Mouse (Mus musculus) G1E (cell line): ENCODE data around the gene Pdzd8. TPM values are rescaled to one million over a fixed set of nuclear protein-coding genes. Genes with fewer than 3 reads are reported as not detected.

ENCODE experiments used
- ATAC-seq: 2 replicates; pipeline ENCODE4 v1.8.0; 2016; ENCODE audit warnings: mild to moderate bottlenecking; ENCODE audit not compliant: insufficient number of reproducible peaks, poor library complexity, low FRiP score, severe bottlenecking; ENCODE audit errors: extremely low read depth
- DNase-seq: peaks from one replicate; pipeline ENCODE4 v3.0.0; 2012; ENCODE audit warnings: low spot score
- H3K27me3 ChIP-seq: 2 replicates; pipeline ENCODE4 v1.6.1; 2012; ENCODE audit warnings: mild to moderate bottlenecking, low read length, inconsistent platforms; ENCODE audit not compliant: insufficient read depth
- H3K36me3 ChIP-seq: replicated peaks from 2 replicates; pipeline ENCODE3; 2012; ENCODE audit warnings: mild to moderate bottlenecking, inconsistent platforms
- H3K4me1 ChIP-seq: 2 replicates; pipeline ENCODE4 v1.6.1; 2012; ENCODE audit warnings: low read depth, low read length, inconsistent platforms, mixed read lengths; ENCODE audit not compliant: insufficient read depth
- H3K4me3 ChIP-seq: 2 replicates; pipeline ENCODE4 v1.5.1; 2012; ENCODE audit warnings: low read depth, mild to moderate bottlenecking, inconsistent platforms, low read length, moderate library complexity, mixed read lengths
- H3K9me3 ChIP-seq: replicated peaks from 2 replicates; pipeline ENCODE4 v1.6.1; 2012; ENCODE audit warnings: inconsistent platforms
- CTCF ChIP-seq: IDR thresholded peaks from 2 replicates; pipeline ENCODE4 v1.5.1; 2012; ENCODE audit warnings: low read depth, low read length, inconsistent platforms, mixed read lengths
- GATA1 ChIP-seq: IDR thresholded peaks from 2 replicates; pipeline ENCODE4 v1.6.1; 2012; ENCODE audit warnings: borderline replicate concordance, low read length, inconsistent platforms, mixed read lengths
- GATA2 ChIP-seq: IDR thresholded peaks from 2 replicates; pipeline ENCODE4 v1.6.1; 2012; ENCODE audit warnings: low read depth, low read length, inconsistent platforms, borderline replicate concordance
- POLR2AphosphoS5 ChIP-seq: IDR thresholded peaks from 2 replicates; pipeline ENCODE4 v1.6.1; 2012; ENCODE audit warnings: low read depth, low read length, inconsistent platforms; ENCODE audit not compliant: insufficient replicate concordance
- TAL1 ChIP-seq: conservative IDR thresholded peaks from 2 replicates; pipeline ENCODE4 v1.6.1; 2012; ENCODE audit warnings: low read depth, low read length, inconsistent platforms, mixed read lengths
- polyA plus RNA-seq: library from polyadenylated mRNA; stranded (reverse); fragments of >175 nt; gene quantifications from 2 replicates; pipeline ENCODE4 v1.2.3, GENCODE M21; 2012
- total RNA-seq, 2 experiments: library from RNA; stranded (forward) in 1 of 2; stranded (reverse) in 1 of 2; fragments of 200-1000 nt in 1 of 2; fragments of >200 nt in 1 of 2; fragmentation: Nextera tagmentation in 1 of 2; gene quantifications; 2 replicates each; pipeline ENCODE4 v1.2.3; 2014 to 2017

Gene Pdzd8
- total and polyA plus RNA-seq, 3 experiments = 15.1 to 81.6 (median 40.0) TPM

DNA sequence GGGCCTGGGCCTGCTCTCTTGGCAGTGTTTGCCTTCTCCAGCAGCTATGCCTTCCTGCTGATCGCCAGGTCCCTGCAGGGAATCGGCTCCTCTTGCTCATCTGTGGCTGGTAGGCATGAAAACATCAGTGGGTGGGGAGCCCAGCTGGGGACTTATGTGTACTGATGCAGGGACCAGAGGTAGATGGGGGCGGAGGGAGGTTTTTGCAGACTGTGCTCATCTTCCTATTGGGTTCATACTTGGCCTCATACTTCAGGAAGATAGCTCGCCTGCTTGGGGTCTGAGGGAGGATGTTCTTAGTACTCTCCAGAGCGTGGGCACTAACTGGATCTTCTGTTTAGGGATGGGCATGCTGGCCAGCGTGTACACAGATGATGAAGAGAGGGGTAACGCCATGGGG lies 72.4 kb downstream of the Pdzd8 start:
- Histone ChIP-seq H3K4me1 (no peaks in the 10 kb centered on the region), H3K9me3 (no peaks in the 10 kb centered on the region), H3K4me3 (no peak overlapping the region), H3K27me3 (0 out of 2 replicates have a peak, but pooled peaks cover 3% of the 10 kb centered on the region), H3K36me3 (peaks cover 3% of the 10 kb centered on the region)
- ATAC-seq = no peak
- TF ChIP-seq TAL1 (no peak), CTCF (no peak), GATA2 (no peak), POLR2AphosphoS5 (no peak), GATA1 (no peak)
- DNase-seq = no peak

DNA sequence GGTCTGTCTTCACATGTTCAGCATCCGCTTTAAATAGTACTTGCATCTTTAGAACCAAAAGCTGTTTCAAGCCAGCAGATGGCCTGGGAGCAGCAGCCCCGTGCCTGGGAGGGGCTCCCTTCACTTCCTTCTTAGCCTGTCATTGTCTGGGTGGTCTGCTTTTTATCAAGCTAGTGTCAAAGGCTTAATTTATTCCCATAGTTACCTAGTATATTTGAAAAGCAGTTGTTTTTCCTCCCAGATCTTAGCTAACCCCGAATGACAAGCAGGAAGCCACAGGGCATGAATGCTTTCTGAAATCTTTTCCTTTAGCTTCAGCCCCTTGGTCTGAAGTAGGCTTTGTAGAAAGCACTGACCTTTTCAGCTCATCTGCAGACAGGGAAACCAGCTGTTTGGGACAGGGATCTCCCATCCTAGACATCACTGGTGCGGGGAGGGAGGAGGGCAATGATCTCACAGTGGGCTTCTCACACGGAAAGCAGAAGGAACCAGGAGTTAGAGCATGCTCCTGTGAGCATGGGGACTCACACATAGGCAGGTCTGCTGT lies 78.1 kb downstream of the Pdzd8 start:
- TF ChIP-seq CTCF (no peak), GATA2 (no peak)
- Histone ChIP-seq H3K36me3 (no peaks in the 10 kb centered on the region), H3K27me3 (peaks cover 7% of the 10 kb centered on the region; the same call in 1 of the 2 replicates), H3K9me3 (no peaks in the 10 kb centered on the region), H3K4me3 (no peak overlapping the region), H3K4me1 (no peaks in the 10 kb centered on the region)
- DNase-seq = no peak
- ATAC-seq = no peak

DNA sequence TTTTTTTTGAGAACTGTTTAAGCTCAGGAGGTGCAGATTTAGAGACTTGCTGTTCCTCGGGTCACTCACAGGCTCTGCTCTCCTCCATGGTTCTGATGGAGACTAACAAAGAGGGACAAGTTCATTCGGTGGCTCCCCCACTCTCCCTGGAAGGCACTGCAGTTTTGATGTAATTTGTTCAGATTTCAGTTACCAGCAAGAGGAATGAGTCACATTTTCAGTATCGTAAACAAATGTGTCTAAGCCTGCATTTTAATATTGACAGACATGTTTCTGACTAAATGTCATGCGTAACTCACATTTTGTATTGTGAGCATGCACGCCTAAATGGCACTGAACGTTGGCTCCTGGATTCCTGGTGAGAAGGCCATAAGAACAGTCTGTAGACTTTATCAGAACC lies 79.7 kb downstream of the Pdzd8 start:
- ATAC-seq (no peak), DNase-seq (no peak)
- no peaks in the 10 kb centered on the region for H3K36me3 ChIP-seq
- H3K9me3 ChIP-seq = no peaks in the 10 kb centered on the region
- H3K4me1 ChIP-seq = peaks cover 5% of the 10 kb centered on the region
- H3K4me3 ChIP-seq = no peak overlapping the region
- H3K27me3 ChIP-seq = peaks cover 13% of the 10 kb centered on the region
- no peak for TF ChIP-seq GATA1
- TF ChIP-seq TAL1 = no peak
- no peak for TF ChIP-seq GATA2
- no peak for TF ChIP-seq POLR2AphosphoS5
- no peak for TF ChIP-seq CTCF

DNA sequence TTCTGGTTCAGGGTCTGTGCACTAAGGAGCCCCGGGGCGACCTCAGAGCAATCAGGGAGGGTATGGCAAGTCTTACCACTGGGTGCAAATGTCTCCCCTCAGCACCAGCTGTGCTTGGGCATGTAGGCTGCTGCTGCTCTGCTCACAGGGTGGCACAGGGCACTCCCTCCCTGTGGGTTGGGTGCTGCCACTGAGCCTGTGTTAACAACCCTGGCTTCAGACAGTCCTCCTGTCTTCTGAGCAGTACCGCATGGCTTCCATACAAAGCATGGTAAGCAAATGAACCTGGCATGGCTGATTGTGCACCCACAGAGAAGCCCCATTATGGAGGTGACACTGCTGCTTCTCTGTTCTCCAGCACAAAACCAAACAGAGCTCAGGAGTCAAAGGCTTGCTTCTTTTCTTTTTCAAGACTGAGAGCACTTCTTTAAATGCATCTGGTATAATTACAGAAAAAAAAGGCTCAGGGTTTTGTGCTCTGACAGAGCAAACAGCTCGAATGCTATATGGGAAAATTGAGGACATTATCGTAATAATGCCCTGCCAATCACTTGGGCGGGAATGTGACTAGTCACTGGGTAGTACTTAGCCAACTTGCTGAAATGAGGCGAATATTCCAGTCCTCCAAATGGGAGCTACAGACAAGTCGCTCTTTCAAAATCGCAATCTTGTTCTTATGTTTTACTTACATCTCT lies 80.6 kb downstream of the Pdzd8 start:
- no peak for TF ChIP-seq GATA2
- TF ChIP-seq TAL1 = no peak
- TF ChIP-seq GATA1 = no peak
- TF ChIP-seq POLR2AphosphoS5 = no peak
- TF ChIP-seq CTCF = no peak
- Histone ChIP-seq H3K9me3 (no peaks in the 10 kb centered on the region), H3K4me1 (peaks cover 13% of the 10 kb centered on the region), H3K27me3 (peaks cover 20% of the 10 kb centered on the region), H3K4me3 (no peak overlapping the region), H3K36me3 (no peaks in the 10 kb centered on the region)
- ATAC-seq (no peak), DNase-seq (no peak)

DNA sequence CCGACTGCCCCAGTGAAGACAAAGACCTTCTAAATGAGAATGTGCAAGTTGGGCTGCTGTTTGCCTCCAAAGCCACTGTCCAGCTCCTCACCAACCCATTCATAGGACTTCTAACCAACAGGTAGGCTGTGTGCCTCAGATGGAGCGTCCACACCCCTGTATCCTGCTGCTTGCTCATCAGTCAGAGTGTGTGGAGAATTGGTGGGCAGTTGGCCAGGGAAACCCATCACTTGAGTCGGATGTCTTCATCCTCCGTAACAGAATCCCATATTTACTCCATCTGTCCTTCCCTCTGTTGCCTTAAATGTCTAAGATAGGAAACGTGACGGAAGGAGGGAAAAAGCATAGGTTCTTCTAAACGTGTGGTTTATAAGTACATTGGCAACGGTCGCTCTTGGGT lies 82.4 kb downstream of the Pdzd8 start:
- no peak for ATAC-seq
- Histone ChIP-seq H3K9me3 (no peaks in the 10 kb centered on the region), H3K27me3 (peaks cover 18% of the 10 kb centered on the region), H3K4me1 (peaks cover 13% of the 10 kb centered on the region), H3K4me3 (no peak overlapping the region), H3K36me3 (no peaks in the 10 kb centered on the region)
- TF ChIP-seq CTCF = no peak
- no peak for TF ChIP-seq TAL1
- no peak for TF ChIP-seq GATA1
- TF ChIP-seq GATA2 = no peak
- no peak for TF ChIP-seq POLR2AphosphoS5
- DNase-seq = no peak

DNA sequence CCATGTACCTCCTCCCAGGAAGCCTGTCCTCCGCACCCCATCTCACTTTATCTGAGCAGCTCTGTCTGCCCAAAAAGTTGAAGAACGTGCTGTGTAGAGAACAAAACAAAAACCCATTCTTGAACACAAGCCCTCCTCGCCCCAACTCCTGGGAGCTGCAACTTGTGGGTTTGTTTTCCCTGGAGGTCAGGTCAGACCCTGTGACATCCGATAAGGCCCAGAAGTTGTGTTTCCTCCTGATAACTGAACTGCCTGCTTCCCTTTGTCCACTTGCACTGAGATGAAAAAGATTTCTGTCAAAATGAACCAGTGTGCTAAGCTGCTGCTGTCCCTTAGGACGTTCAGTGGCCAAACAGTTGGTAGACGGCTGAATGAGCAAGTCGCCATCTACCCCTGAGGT lies 84.0 kb downstream of the Pdzd8 start:
- no peak for DNase-seq
- H3K9me3 ChIP-seq = 0 out of 2 replicates have a peak, but pooled peaks cover 2% of the 10 kb centered on the region
- H3K4me3 ChIP-seq = no peak overlapping the region
- H3K4me1 ChIP-seq = peaks cover 13% of the 10 kb centered on the region
- peaks cover 24% of the 10 kb centered on the region for H3K27me3 ChIP-seq
- ATAC-seq = no peak
- TF ChIP-seq CTCF = no peak
- H3K36me3 ChIP-seq = no peaks in the 10 kb centered on the region
